Mouse (Mus musculus) myocyte (in vitro differentiated cells): ENCODE data around the gene Elovl2.

Experiments
- CEBPB ChIP-seq: IDR thresholded peaks from 2 replicates; pipeline ENCODE4 v1.6.1; 2011; ENCODE audit warnings: mild to moderate bottlenecking, moderate library complexity; ENCODE audit not compliant: poor library complexity, insufficient read depth, severe bottlenecking
- E2F4 ChIP-seq: IDR thresholded peaks from one replicate; pipeline ENCODE4 v1.6.1; 2011; ENCODE audit warnings: mild to moderate bottlenecking, control low read depth, moderate library complexity; ENCODE audit not compliant: insufficient read depth
- MAX ChIP-seq: IDR thresholded peaks from one replicate; pipeline ENCODE4 v1.6.1; 2011; ENCODE audit warnings: low read depth, mild to moderate bottlenecking, control low read depth
- MYOD1 ChIP-seq, 3 experiments: IDR thresholded peaks; one replicate each; pipeline ENCODE4 v1.6.1; 2011; ENCODE audit warnings: control low read depth in 2 of 3, low read depth in 2 of 3, mild to moderate bottlenecking in 2 of 3, moderate library complexity in 1 of 3; ENCODE audit not compliant: insufficient read length in 2 of 3, control insufficient read depth in 1 of 3
- POLR2A ChIP-seq: IDR thresholded peaks from one replicate; pipeline ENCODE4 v1.6.1; 2011; ENCODE audit warnings: low read depth, mild to moderate bottlenecking, control low read depth, moderate library complexity; ENCODE audit not compliant: insufficient read length
- POLR2AphosphoS2 ChIP-seq: IDR thresholded peaks from one replicate; pipeline ENCODE4 v1.6.1; 2011; ENCODE audit warnings: low read depth, control low read depth; ENCODE audit not compliant: insufficient read length
- SRF ChIP-seq: IDR thresholded peaks from one replicate; pipeline ENCODE4 v1.6.1; 2011; ENCODE audit warnings: low read depth; ENCODE audit not compliant: control insufficient read depth, insufficient read length
- TCF12 ChIP-seq: IDR thresholded peaks from one replicate; pipeline ENCODE4 v1.6.1; 2011; ENCODE audit warnings: mild to moderate bottlenecking, control low read depth; ENCODE audit not compliant: poor library complexity, insufficient read depth, severe bottlenecking
- TCF3 ChIP-seq: IDR thresholded peaks from one replicate; pipeline ENCODE4 v1.6.1; 2011; ENCODE audit warnings: low read depth, control low read depth; ENCODE audit not compliant: insufficient read length
- USF1 ChIP-seq: IDR thresholded peaks from one replicate; pipeline ENCODE4 v1.6.1; 2011; ENCODE audit warnings: low read depth, mild to moderate bottlenecking, control low read depth, moderate library complexity

GRCm38 (mm10) chr13:41220304-41220834 lies at the start of gene Elovl2:
- TF ChIP-seq POLR2A (no peak), USF1 (no peak), MAX (no peak), POLR2AphosphoS2 (no peak), E2F4 (no peak), SRF (no peak), TCF3 (no peak), CEBPB (no peak), TCF12 (no peak), MYOD1 (IDR thresholded peaks at IDR 0.05; ENCODE audit: control insufficient read depth in 1 of 3, insufficient read length in 2 of 3, low read depth in 2 of 3) (no peak)
